Mouse (Mus musculus) lung, embryonic 16.5 days (tissue): Measurements from ENCODE around the gene Slc37a1. TPM values are rescaled to one million over a fixed set of nuclear protein-coding genes. Genes with fewer than 3 reads are reported as not detected.
A peak's percentile ranks its signal among the peaks of the same experiment; 100 is the strongest.

Experiments
- ATAC-seq: fragments of 200-750 bp; cut with Nextera tagmentation; 2 replicates; pipeline ENCODE4 v1.8.0; 2017; ENCODE audit warnings: low read depth, mild to moderate bottlenecking, moderate library complexity
- H3K27ac ChIP-seq: fragments of 300-500 bp; sonication (generic); 2 replicates; pipeline ENCODE4 v1.5.1; 2014; ENCODE audit warnings: mild to moderate bottlenecking, control low read depth, low read length
- H3K27me3 ChIP-seq: fragments of 300-500 bp; sonication (generic); 2 replicates; pipeline ENCODE4 v1.6.1; 2014; ENCODE audit warnings: low read depth, low read length, mixed read lengths; ENCODE audit not compliant: control insufficient read depth, insufficient read depth
- H3K36me3 ChIP-seq: fragments of 300-500 bp; sonication (generic); 2 replicates; pipeline ENCODE4 v1.6.1; 2014; ENCODE audit warnings: low read length; ENCODE audit not compliant: control insufficient read depth, insufficient read depth
- H3K4me1 ChIP-seq: fragments of 300-500 bp; sonication (generic); replicated peaks from 2 replicates; pipeline ENCODE4 v1.6.1; 2014; ENCODE audit warnings: low read length, mixed read lengths; ENCODE audit not compliant: control insufficient read depth, insufficient read depth
- H3K4me2 ChIP-seq: fragments of 300-500 bp; sonication (generic); 2 replicates; pipeline ENCODE4 v1.6.1; 2014; ENCODE audit warnings: low read depth, low read length, control low read depth
- H3K4me3 ChIP-seq: fragments of 300-500 bp; sonication (generic); 2 replicates; pipeline ENCODE4 v1.5.1; 2014; ENCODE audit warnings: mild to moderate bottlenecking, low read length, control low read depth
- H3K9ac ChIP-seq: fragments of 300-500 bp; sonication (generic); 2 replicates; pipeline ENCODE4 v1.6.1; 2014; ENCODE audit warnings: low read length, control low read depth
- H3K9me3 ChIP-seq: fragments of 300-500 bp; sonication (generic); 2 replicates; pipeline ENCODE4 v1.6.1; 2016; ENCODE audit warnings: low read length; ENCODE audit not compliant: control insufficient read depth
- WGBS: fragments of 180-500 bp; shearing (Covaris S2); extraction: QIAGEN DNeasy Blood & Tissue Kit; methylation state at CpG from one replicate; pipeline ENCODE4 v1.1.7; 2014; 5-methylcytosine and 5-hydroxymethylcytosine counted together
- polyA plus RNA-seq: library from polyadenylated mRNA; unstranded; fragments of >200 nt; fragmentation: Nextera tagmentation; extraction: Ambion mirVana; gene quantifications from 2 replicates; pipeline ENCODE4 v1.2.1, GENCODE M21; 2015

The Slc37a1 gene
- polyA plus RNA-seq, 1 experiment from 2014 or later, result 13.4 TPM

- Histone ChIP-seq H3K4me2 (peak within 1 kb of the TSS; percentile 97), H3K27me3 (no peaks in the 10 kb centered on the region), H3K4me1 (peaks cover 50% of the 10 kb centered on the region), H3K9me3 (no peaks in the 10 kb centered on the region), H3K4me3 (peak within 1 kb of the TSS; percentile 86), H3K9ac (peak within 1 kb of the TSS; percentile 85), H3K36me3 (no peaks in the 10 kb centered on the region), H3K27ac (peak within 1 kb of the TSS; percentile 77)
- ATAC-seq, result peak; percentile 86
- under 1% methylated on average over 35 of the region's 56 CpGs for WGBS
Observed at GRCm38 (mm10) chr17:31385671-31386665, 99.4 kb downstream of the Slc37a1 start, which contains the start of gene Pde9a. Gene Pde9a (plus strand): TSS chr17:31386210.

DNA sequence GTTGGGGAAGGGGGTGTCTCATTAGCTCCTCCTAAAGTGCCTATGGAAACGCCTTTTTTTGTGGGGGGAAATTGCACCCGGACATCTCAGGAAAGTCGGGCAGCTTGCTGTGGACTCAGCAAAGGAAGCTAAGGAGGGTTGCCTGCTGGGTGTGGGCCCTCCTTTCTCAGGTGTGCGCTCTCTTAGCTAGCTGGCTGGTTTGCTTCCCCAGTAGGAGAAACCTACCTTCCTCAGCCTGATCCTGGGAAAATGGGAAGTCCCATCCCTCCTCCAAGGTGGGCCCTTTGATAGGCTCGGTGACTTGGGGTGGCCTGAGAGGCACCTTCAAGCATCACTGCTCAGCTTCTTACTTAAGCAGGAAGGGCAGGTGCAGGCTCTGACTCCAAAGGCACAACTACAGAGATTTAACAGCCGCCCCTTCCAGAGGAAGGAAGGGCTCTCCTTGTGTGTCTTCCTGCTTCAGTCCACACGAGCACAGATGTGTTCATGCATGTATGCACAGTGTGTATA, 100.2 kb downstream of the Slc37a1 start:
- H3K27me3 ChIP-seq, result no peaks in the 10 kb centered on the region
- H3K27ac ChIP-seq, result no peak overlapping the region
- H3K4me2 ChIP-seq, result peak overlapping the region; percentile 97
- H3K9ac ChIP-seq, result peak overlapping the region; percentile 85
- no peak for ATAC-seq
- no peaks in the 10 kb centered on the region for H3K36me3 ChIP-seq
- 11% methylated on average over 7 of the region's 7 CpGs for WGBS
- H3K9me3 ChIP-seq, result no peaks in the 10 kb centered on the region
- H3K4me1 ChIP-seq, result peaks cover 56% of the 10 kb centered on the region
- H3K4me3 ChIP-seq, result peak overlapping the region; percentile 86

- Histone ChIP-seq H3K9me3 (no peaks in the 10 kb centered on the region), H3K4me2 (no peak overlapping the region), H3K9ac (peak overlapping the region; percentile 48; the same call in 1 of the 2 replicates), H3K27me3 (no peaks in the 10 kb centered on the region), H3K4me3 (no peak overlapping the region), H3K4me1 (peaks cover 62% of the 10 kb centered on the region), H3K36me3 (no peaks in the 10 kb centered on the region), H3K27ac (peak overlapping the region; percentile 70)
- no peak for ATAC-seq
- 86% methylated on average over 3 of the region's 3 CpGs for WGBS
Observed at GRCm38 (mm10) chr17:31389432-31390050, 102.9 kb downstream of the Slc37a1 start.

DNA sequence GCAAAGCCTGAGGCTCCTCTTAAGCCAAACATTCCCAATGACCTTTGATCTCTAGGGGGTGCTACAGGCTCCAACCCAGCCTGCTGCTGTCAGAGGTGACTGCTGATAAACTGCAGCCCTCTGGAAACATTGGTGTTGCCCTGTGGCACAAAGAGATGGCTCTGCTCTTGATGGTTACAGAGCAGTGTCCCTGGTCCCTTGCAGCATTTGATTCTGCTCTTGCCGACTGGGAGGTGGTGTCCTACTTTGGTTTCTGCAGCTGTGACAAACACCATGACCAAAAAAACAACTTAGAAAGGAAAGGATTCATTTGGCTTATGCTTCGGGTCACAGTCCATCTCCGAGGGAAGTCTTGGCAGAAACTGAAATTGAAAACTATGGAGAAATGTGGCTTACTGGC, 104.9 kb downstream of the Slc37a1 start:
- no peaks in the 10 kb centered on the region for H3K27me3 ChIP-seq
- H3K27ac ChIP-seq, result peak overlapping the region; percentile 33; the same call in 1 of the 2 replicates
- 49% methylated on average over 3 of the region's 3 CpGs for WGBS
- peaks cover 50% of the 10 kb centered on the region for H3K4me1 ChIP-seq
- H3K9me3 ChIP-seq, result no peaks in the 10 kb centered on the region
- no peak overlapping the region for H3K9ac ChIP-seq
- H3K4me2 ChIP-seq, result no peak overlapping the region
- H3K4me3 ChIP-seq, result no peak overlapping the region
- ATAC-seq, result peak; percentile 26
- H3K36me3 ChIP-seq, result peaks cover 2% of the 10 kb centered on the region; the same call in 1 of the 2 replicates

DNA sequence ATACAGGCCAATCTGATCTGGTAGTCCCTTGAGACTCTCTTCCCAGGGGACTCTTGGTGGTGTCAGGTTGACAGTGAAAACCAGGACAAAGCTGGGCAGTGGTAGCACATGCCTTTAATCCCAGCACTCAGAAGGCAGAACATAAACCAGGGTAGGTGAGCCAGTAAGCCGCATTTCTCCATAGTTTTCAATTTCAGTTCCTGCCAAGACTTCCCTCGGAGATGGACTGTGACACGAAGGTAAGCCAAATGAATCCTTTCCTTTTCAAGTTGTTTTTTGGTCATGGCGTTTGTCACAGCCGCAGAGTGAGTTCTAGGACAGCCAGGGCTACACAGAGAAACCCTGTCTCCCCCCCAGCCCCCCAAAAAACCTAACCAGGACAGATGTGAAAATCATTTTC, 105.4 kb downstream of the Slc37a1 start:
- H3K9me3 ChIP-seq, result no peaks in the 10 kb centered on the region
- no peak overlapping the region; the same call in 1 of the 2 replicates for H3K27ac ChIP-seq
- no peak for ATAC-seq
- no peak overlapping the region for H3K9ac ChIP-seq
- H3K27me3 ChIP-seq, result no peaks in the 10 kb centered on the region
- H3K4me3 ChIP-seq, result no peak overlapping the region
- no peak overlapping the region for H3K4me2 ChIP-seq
- 85% methylated on average over 5 of the region's 5 CpGs for WGBS
- peaks cover 2% of the 10 kb centered on the region; the same call in 1 of the 2 replicates for H3K36me3 ChIP-seq
- H3K4me1 ChIP-seq, result peaks cover 45% of the 10 kb centered on the region

- Histone ChIP-seq H3K27me3 (no peaks in the 10 kb centered on the region), H3K4me3 (no peak overlapping the region), H3K9ac (no peak overlapping the region), H3K36me3 (peaks cover 2% of the 10 kb centered on the region; the same call in 1 of the 2 replicates), H3K9me3 (no peaks in the 10 kb centered on the region), H3K27ac (no peak overlapping the region), H3K4me1 (peaks cover 28% of the 10 kb centered on the region), H3K4me2 (no peak overlapping the region)
- ATAC-seq, result no peak
- 68% methylated on average over 2 of the region's 2 CpGs for WGBS
Observed at GRCm38 (mm10) chr17:31393811-31394210, 107.2 kb downstream of the Slc37a1 start.

DNA sequence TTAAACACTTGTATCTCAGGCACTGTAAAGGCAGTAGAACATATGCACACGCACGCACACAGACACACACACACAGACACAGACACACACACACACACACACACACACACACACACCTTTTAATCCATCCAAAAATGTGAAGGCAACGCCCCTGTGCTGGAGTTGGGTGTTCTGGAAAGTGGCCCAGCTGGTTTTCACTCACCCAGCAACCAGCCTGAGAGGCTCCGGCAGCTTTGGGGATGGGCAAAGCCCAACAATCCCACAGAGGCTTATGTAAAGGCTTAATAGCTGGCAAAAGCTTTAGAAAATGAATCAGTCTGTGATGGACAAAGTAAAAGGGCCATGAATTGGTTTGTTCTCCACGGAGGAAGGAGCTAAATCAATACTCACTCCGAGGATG, 113.7 kb downstream of the Slc37a1 start:
- Histone ChIP-seq H3K4me1 (peaks cover 17% of the 10 kb centered on the region), H3K4me3 (no peak overlapping the region), H3K27me3 (no peaks in the 10 kb centered on the region), H3K9ac (no peak overlapping the region), H3K9me3 (no peaks in the 10 kb centered on the region), H3K4me2 (no peak overlapping the region), H3K36me3 (peaks cover 2% of the 10 kb centered on the region; the same call in 1 of the 2 replicates), H3K27ac (no peak overlapping the region)
- peak; percentile 46; the same call in 1 of the 2 replicates for ATAC-seq
- 45% methylated on average over 6 of the region's 6 CpGs for WGBS
